Mouse (Mus musculus) bone marrow macrophage, adult 2 months (primary cell): ENCODE data around the gene Ust. TPM values are rescaled to one million over a fixed set of nuclear protein-coding genes. Genes with fewer than 3 reads are reported as not detected.

Experiments used
- H3K27ac ChIP-seq: 2 replicates; pipeline ENCODE4 v1.5.1; 2012; ENCODE audit warnings: low read depth, low read length; ENCODE audit not compliant: insufficient read depth
- H3K4me1 ChIP-seq: 2 replicates; pipeline ENCODE4 v1.6.1; 2012; ENCODE audit warnings: low read length; ENCODE audit not compliant: control insufficient read depth, insufficient read depth
- H3K4me3 ChIP-seq: 2 replicates; pipeline ENCODE4 v1.5.1; 2012; ENCODE audit warnings: mild to moderate bottlenecking, low read length, moderate library complexity; ENCODE audit not compliant: insufficient read depth
- CTCF ChIP-seq: IDR thresholded peaks from 2 replicates; pipeline ENCODE4 v1.5.1; 2012; ENCODE audit warnings: low read depth, mild to moderate bottlenecking, low read length, moderate library complexity
- POLR2A ChIP-seq: IDR thresholded peaks from 2 replicates; pipeline ENCODE4 v1.6.1; 2012; ENCODE audit warnings: mild to moderate bottlenecking, low read depth, low read length, borderline replicate concordance
- polyA plus RNA-seq: library from polyadenylated mRNA; stranded (reverse); fragments of >200 nt; gene quantifications from 2 replicates; pipeline ENCODE4 v1.2.4, GENCODE M21; 2012; ENCODE audit not compliant: missing spikeins, insufficient read depth, insufficient read length

Ust gene
- polyA plus RNA-seq, 1 experiment = 3.9 TPM

DNA sequence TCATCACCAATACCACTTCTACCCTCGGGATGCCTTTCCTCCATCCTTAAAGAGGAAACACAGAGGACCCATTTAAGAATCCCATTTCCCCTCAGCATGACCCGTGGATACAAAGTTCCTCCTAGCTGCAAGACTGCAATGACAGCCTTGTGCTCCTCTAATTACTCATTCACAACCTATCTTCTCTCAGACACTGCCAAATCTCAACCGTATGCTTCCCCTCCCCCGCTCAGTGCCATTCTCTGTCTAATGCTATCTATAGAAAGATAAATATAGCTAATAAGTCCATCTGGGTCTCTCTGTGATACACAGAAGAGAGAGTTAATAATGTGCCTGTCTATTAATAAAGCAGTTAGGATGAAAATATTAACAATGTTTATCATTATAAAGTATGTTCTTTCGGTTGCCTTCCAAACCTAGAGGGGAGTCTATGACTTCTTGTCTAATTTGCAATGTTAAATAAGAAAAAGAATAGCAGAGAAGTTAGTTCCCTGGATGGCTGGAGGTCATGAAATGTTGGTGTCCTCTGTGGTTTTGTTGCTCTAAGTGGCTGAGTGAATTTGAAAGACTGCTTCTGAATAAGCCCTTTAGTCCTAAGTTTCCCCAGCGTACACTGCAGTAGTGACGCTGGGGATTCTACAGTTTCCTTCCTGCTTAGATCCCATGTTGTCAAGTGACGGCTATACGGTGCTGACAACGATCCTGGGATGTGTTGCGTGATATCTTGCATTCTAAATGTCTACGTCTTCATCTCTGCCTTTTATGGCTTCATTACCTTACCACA lies 178.8 kb downstream of the Ust start:
- TF ChIP-seq CTCF (no peak), POLR2A (no peak)
- H3K4me3 ChIP-seq = no peak overlapping the region
- H3K27ac ChIP-seq = no peak overlapping the region
- H3K4me1 ChIP-seq = peaks cover 27% of the 10 kb centered on the region

DNA sequence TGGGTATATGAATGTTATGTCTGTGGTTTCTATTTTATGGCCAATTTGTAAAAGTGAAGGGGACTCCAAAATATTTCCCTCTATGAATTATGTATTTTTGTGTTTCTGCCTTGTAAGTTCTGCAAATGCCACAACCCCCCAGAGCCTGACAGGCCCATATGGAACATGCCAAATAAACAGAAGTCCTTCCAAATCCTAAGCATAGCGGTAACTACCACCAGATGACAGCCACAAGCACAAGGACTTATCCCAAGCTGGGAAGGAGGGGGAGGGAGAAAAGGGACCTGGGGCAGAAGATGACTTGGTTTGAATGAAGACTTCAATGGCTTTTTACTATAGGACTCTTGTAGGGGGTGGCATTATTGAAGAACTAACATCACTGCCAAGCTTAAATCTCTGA lies 182.0 kb downstream of the Ust start:
- H3K4me1 ChIP-seq = peaks cover 8% of the 10 kb centered on the region
- H3K27ac ChIP-seq = no peak overlapping the region
- TF ChIP-seq CTCF (no peak), POLR2A (no peak)
- no peak overlapping the region for H3K4me3 ChIP-seq

- no peak for TF ChIP-seq POLR2A
- TF ChIP-seq CTCF = no peak
- no peak overlapping the region for H3K27ac ChIP-seq
- H3K4me1 ChIP-seq = peaks cover 4% of the 10 kb centered on the region; the same call in 1 of the 2 replicates
- no peak overlapping the region for H3K4me3 ChIP-seq
Measured at GRCm38 (mm10) chr10:8330958-8331357, 187.7 kb downstream of the Ust start.

GRCm38 (mm10) chr10:8330006-8330405 lies 188.6 kb downstream of the Ust start:
- TF ChIP-seq CTCF = no peak
- no peak overlapping the region for H3K4me3 ChIP-seq

GRCm38 (mm10) chr10:8323304-8323765 lies 195.3 kb downstream of the Ust start:
- peaks cover 8% of the 10 kb centered on the region for H3K4me1 ChIP-seq
- no peak overlapping the region for H3K4me3 ChIP-seq
- no peak overlapping the region for H3K27ac ChIP-seq
- TF ChIP-seq CTCF = peak; percentile 88
- no peak for TF ChIP-seq POLR2A

More at GRCm38 (mm10) chr10:8330006-8330405, 188.6 kb downstream of the Ust start:
- Histone ChIP-seq H3K4me1 (peaks cover 4% of the 10 kb centered on the region; the same call in 1 of the 2 replicates), H3K27ac (no peak overlapping the region)

DNA sequence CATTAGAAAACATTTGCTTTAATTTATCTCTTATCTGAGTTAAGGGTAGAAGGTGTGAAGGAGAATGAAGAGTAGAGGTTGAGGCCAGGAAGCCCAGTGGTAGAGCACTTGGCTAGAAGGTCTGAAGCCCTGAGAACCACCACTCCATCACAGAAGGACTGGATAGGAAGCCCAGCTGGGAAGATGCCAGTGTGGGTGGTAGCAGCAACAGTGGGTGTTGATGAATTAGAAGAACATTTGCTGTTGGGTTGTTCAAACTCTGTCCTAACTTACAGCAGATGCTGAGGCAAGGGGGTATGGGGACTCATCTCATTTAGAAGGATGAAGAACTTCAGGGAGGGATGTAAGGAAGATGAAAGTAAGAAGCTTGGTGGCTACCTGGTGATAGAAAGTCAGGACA lies 197.9 kb downstream of the Ust start:
- peaks cover 8% of the 10 kb centered on the region for H3K4me1 ChIP-seq
- no peak overlapping the region for H3K4me3 ChIP-seq
- TF ChIP-seq POLR2A = no peak
- TF ChIP-seq CTCF = no peak
- no peak overlapping the region for H3K27ac ChIP-seq

DNA sequence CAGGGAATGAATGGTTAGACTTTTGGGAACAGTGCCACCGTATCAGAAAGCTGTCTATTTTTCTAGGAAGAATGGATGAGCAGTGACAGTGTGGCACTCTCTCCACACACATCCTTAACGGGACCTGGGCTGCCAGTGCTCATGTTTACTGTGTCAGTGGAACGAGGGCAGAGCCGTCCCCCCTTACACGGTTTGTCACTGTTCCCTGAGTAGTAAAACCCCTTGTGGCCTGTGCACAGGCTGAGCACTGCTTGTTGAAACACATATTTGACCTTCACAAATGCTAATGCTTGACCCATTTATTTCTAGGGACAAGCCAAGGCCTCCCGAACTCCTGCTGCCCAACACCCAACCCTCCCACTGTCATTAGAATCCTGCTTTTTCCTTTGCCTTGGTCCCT lies 209.2 kb downstream of the Ust start:
- Histone ChIP-seq H3K27ac (no peak overlapping the region), H3K4me1 (no peaks in the 10 kb centered on the region), H3K4me3 (no peak overlapping the region)
- TF ChIP-seq CTCF = no peak

GRCm38 (mm10) chr10:8304211-8304610 lies 214.4 kb downstream of the Ust start:
- TF ChIP-seq CTCF = no peak
- no peak for TF ChIP-seq POLR2A
- Histone ChIP-seq H3K4me3 (no peak overlapping the region), H3K27ac (no peak overlapping the region), H3K4me1 (0 out of 2 replicates have a peak, but pooled peaks cover 2% of the 10 kb centered on the region)

GRCm38 (mm10) chr10:8299166-8299565 lies 219.5 kb downstream of the Ust start:
- no peak overlapping the region for H3K27ac ChIP-seq
- no peak overlapping the region for H3K4me3 ChIP-seq
- TF ChIP-seq CTCF (no peak), POLR2A (no peak)
- H3K4me1 ChIP-seq = 0 out of 2 replicates have a peak, but pooled peaks cover 2% of the 10 kb centered on the region

DNA sequence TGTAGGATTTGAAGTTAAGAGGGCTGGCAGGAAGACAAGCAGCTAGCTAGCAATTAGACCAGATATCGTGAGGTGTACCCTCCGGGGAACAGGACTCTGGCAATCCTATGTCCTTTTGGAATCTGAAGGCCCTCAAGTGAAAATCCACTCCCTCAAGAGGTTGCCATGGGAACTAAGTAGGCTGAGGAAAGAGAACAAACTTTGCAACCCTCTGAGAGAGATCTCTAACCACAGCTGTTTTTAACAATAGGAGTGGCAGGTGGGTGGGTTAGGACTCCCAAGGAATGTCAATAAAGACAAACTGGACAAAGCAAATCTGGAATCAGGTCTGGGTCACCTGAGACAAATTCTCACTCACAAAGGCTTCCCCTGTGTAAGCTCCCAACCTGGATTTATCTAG lies 221.4 kb downstream of the Ust start:
- H3K27ac ChIP-seq = no peak overlapping the region
- H3K4me1 ChIP-seq = peaks cover 6% of the 10 kb centered on the region
- no peak for TF ChIP-seq CTCF
- no peak for TF ChIP-seq POLR2A
- no peak overlapping the region for H3K4me3 ChIP-seq
